In the genomic region with DNA sequence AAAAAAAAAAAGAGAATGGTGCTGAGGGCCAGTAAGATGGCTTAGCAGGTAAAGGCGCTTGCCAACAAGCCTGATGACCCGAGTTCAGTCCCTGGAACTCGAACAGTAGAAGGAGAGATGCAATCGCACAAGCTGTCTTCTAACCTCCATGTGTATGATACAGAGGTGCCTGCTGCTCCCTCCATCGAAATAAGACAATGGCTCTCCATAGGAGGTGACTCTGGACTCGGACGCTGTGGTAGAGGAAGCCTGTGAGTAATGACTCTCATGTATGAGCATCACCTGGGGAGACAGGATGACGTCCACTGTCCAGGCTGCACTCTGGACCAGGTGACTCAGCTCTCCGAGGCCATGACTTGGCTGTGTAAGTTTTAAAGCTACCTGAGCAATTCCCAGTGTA, we compare ENCODE assay signal across 30 mouse cellular contexts. TPM values are rescaled to one million over a fixed set of nuclear protein-coding genes. Genes with fewer than 3 reads are reported as not detected.
"Had no signal": no experiment of that assay in that cellular context is flagged by ENCODE, and none has a peak within 500 bp of the region (broad histone marks: within the 10 kb centered on the region; RNA-seq: fewer than 3 reads in every experiment).

No protein-coding gene starts in this region.

- DNase-seq: left cerebral cortex, postnatal 4 days; liver; liver, embryonic 13.5 days; liver, postnatal 0 days; lung, adult 18-20 months; lung, adult 2 months; lung, embryonic 14.5 days; lung, postnatal 10 days; lung, postnatal 14 days; lung, postnatal 36 days; lung, postnatal 4 days; midbrain, embryonic 14.5 days had no signal

- H3K27me3 ChIP-seq: limb, embryonic 12.5 days; limb, embryonic 13.5 days; limb, embryonic 15.5 days; liver, embryonic 12.5 days; liver, embryonic 13.5 days; liver, embryonic 15.5 days; lung, embryonic 15.5 days; midbrain, embryonic 12.5 days; midbrain, embryonic 13.5 days had no signal

- H3K4me2 ChIP-seq: limb, embryonic 12.5 days; limb, embryonic 13.5 days; limb, embryonic 15.5 days; liver, embryonic 11.5 days; liver, embryonic 12.5 days; liver, embryonic 13.5 days; liver, embryonic 15.5 days; lung, embryonic 14.5 days; lung, embryonic 15.5 days; midbrain, embryonic 12.5 days; midbrain, embryonic 13.5 days had no signal

- H3K9me3 ChIP-seq: limb, embryonic 10.5 days; limb, embryonic 12.5 days; limb, embryonic 13.5 days; limb, embryonic 15.5 days; liver, embryonic 12.5 days; liver, embryonic 13.5 days; liver, embryonic 15.5 days; lung, embryonic 15.5 days; megakaryocyte, embryonic 14.5 days; midbrain, embryonic 10.5 days; midbrain, embryonic 12.5 days; midbrain, embryonic 13.5 days had no signal

- H3K27ac ChIP-seq: left cerebral cortex, adult 2 months; limb, embryonic 10.5 days; limb, embryonic 12.5 days; limb, embryonic 13.5 days; limb, embryonic 15.5 days; liver, embryonic 12.5 days; liver, embryonic 13.5 days; liver, embryonic 14.5 days; liver, embryonic 15.5 days; lung, embryonic 15.5 days; macrophage; midbrain, embryonic 10.5 days; midbrain, embryonic 12.5 days; midbrain, embryonic 13.5 days had no signal

- H3K9ac ChIP-seq: limb, embryonic 12.5 days; limb, embryonic 13.5 days; limb, embryonic 15.5 days; liver, embryonic 12.5 days; liver, embryonic 13.5 days; liver, embryonic 14.5 days; liver, embryonic 15.5 days; liver, postnatal 0 days; lung, embryonic 14.5 days; lung, embryonic 15.5 days; midbrain, embryonic 12.5 days; midbrain, embryonic 13.5 days had no signal

- ATAC-seq: liver, embryonic 12.5 days; liver, postnatal 0 days; lung, postnatal 0 days; midbrain, embryonic 13.5 days; midbrain, embryonic 16.5 days had no signal

- H3K4me1 ChIP-seq: limb, embryonic 12.5 days; limb, embryonic 13.5 days; limb, embryonic 15.5 days; liver, embryonic 15.5 days; midbrain, embryonic 10.5 days; midbrain, embryonic 12.5 days; midbrain, embryonic 13.5 days had no signal

- H3K4me3 ChIP-seq: left cerebral cortex, adult 2 months; limb, embryonic 10.5 days; limb, embryonic 12.5 days; limb, embryonic 13.5 days; limb, embryonic 15.5 days; liver, embryonic 12.5 days; liver, embryonic 13.5 days; liver, embryonic 15.5 days; lung, embryonic 15.5 days; megakaryocyte, embryonic 14.5 days; midbrain, embryonic 10.5 days; midbrain, embryonic 12.5 days; midbrain, embryonic 13.5 days; myocyte had no signal

- H3K36me3 ChIP-seq: limb, embryonic 10.5 days; limb, embryonic 12.5 days; limb, embryonic 13.5 days; limb, embryonic 15.5 days; liver, embryonic 12.5 days; liver, embryonic 13.5 days; liver, embryonic 15.5 days; lung, embryonic 15.5 days; midbrain, embryonic 10.5 days; midbrain, embryonic 12.5 days; midbrain, embryonic 13.5 days had no signal

RNA-seq across cellular contexts. Expression of gene Dsp, which starts 21.0 kb away (rescaled TPM):
- polyA plus RNA-seq: macrophage, myocyte had no signal
